Mouse (Mus musculus): Measurements from ENCODE around the gene Sptlc3. TPM values are rescaled to one million over a fixed set of nuclear protein-coding genes. Genes with fewer than 3 reads are reported as not detected.

Gene Sptlc3
- not detected in 4 replicates for total RNA-seq (2023; ENCODE audit: inconsistent age)

DNA sequence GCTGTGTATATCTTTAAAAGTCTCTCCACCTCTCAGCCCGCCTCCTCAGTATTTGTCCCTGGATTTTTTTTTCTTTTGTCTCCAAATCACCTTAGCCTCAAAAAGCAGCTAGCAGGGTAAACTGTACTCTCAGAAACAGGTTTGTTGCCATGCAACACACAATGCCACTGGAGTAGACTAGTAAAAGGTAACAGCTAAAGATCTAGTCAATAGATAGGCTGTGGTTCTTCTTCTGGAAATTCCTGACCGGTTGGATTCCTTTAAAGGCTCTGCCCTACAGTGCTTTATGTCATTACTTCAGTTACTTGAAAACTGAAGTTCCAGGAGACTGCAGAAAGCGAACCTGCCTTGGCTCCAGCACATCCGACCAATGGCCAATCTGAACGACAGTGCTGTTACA, at the start of gene Sptlc3:
TSS of gene Sptlc3 (plus strand) at position 78 of the 400 bp plus-strand sequence.

DNA sequence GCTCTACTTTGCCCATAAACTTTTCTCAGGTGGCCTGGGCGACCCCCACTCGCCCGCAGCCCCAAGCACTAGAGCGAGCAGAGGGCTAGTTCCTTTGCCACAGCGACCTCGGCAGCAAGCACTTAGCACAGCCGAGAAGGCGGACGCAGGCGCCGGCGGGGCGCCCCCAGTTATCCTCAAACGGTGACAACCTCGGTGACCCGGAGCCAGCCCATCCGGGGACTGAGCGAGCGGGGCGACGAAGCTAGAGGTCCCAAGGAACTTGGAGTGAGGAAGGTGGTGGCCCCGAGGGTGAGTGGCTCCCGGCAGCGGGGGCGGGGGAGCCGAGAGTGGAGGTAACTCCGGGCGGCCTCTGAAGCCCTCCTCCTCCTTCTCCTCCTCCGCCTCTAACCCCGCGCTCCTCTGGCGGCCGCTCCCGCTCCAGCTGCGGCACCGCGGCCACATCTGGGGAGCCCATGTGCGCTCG, 184.1 kb downstream of the Sptlc3 start, which contains the start of gene Ism1:
TSS of gene Ism1 (plus strand) at position 370 of the 466 bp plus-strand sequence.

Other genes starting within 250 kb of the Sptlc3 start
- not detected in 4 replicates for gene Ism1, start 184.3 kb downstream of the Sptlc3 start, total RNA-seq (2023; ENCODE audit: inconsistent age)